Mouse (Mus musculus) brain, embryonic 14.5 days (tissue): Measurements from ENCODE around the gene Olfr292. TPM values are rescaled to one million over a fixed set of nuclear protein-coding genes. Genes with fewer than 3 reads are reported as not detected.
A peak's percentile ranks its signal among the peaks of the same experiment; 100 is the strongest.

ENCODE experiments used
- DNase-seq: peaks from one replicate; pipeline ENCODE4 v3.0.0-alpha.2; 2011; ENCODE audit warnings: low read depth
- CTCF ChIP-seq: fragments of 200-500 bp; IDR thresholded peaks from 2 replicates; pipeline ENCODE4 v1.5.1; 2012; ENCODE audit warnings: inconsistent platforms, mild to moderate bottlenecking, moderate library complexity, borderline replicate concordance; ENCODE audit not compliant: insufficient read depth, insufficient read length; ENCODE audit errors: extremely low read depth
- POLR2A ChIP-seq: fragments of 200-500 bp; IDR thresholded peaks from 2 replicates; pipeline ENCODE4 v1.6.1; 2012; ENCODE audit warnings: mild to moderate bottlenecking, inconsistent platforms, borderline replicate concordance; ENCODE audit not compliant: poor library complexity, insufficient read depth, insufficient read length, severe bottlenecking; ENCODE audit errors: extremely low read depth
- polyA plus RNA-seq: library from polyadenylated mRNA; depleted of rRNA; stranded (reverse); fragments of >200 nt; gene quantifications from 2 replicates; pipeline ENCODE4 v1.2.3, GENCODE M21; 2012; rRNA removed

The Olfr292 gene
- polyA plus RNA-seq: not detected in 2 replicates

DNA sequence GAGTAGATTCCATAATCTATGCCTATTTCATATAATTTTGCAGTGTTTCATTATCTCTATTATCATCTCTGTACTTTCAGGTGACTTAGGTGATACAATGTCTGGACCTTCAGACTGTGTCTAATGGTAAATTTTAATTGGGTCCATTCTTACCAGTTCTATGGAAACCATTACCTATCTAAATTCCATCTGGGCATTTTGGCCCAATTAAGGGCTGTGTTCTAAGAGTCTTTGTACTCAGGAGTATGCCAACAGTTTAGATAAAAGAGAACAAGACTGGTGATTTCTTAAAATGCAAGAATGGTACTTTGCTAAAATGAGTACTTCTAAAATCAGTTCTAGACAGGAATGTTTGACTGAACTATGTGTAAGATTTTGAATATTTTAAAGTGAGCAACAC is at the start of gene Olfr292:
Gene Olfr292 (plus strand): TSS at position 301 of the 400 bp plus-strand sequence.
- TF ChIP-seq POLR2A (no peak), CTCF (no peak)
- DNase-seq: no peak

DNA sequence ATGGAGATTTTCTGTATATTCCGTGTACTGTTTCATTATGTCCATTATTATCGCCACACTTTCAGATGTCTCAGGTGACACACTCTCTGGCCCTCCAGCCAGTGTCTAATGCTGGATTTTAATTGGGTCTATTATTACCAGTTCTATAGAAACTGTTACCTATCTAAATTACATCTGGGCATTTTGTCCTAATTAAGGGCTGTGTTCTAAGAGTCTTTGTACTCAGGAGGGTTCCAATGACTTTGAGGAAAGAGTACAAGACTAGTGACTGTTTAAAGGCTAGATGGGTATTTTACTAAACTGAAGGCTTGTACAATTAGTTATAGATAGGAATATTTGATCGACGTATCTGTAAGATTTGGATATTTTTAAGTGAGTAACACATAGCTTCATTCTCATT is 39.4 kb upstream of the Olfr292 start, which contains the start of gene Olfr293:
Gene Olfr293 (plus strand): TSS at position 301 of the 400 bp plus-strand sequence.
- no peak for DNase-seq
- TF ChIP-seq CTCF: no peak
- no peak for TF ChIP-seq POLR2A

DNA sequence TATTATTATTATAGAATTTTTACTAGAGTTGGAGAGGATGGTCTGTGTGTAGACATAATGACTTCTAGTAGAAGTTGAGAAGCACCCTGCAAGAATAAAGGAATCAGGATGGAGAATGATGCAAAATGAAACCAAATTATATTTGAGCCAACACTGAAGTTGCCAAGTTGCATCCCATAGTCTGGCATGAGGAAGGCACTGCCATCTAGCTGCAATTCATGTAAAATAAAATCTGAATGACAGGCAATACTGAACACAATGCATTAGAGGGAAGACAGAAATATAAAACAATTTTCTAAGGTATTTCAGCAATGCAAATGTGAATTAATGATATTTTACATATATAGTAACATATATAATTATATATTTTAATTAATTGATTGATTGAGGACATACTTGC is 36.9 kb downstream of the Olfr292 start:
- peak; percentile 29; the same call in 1 of the 2 replicates for TF ChIP-seq CTCF
- no peak for TF ChIP-seq POLR2A
- peak; percentile 32 for DNase-seq

Other genes with a start within 250 kb of the Olfr292 start
- not detected in 2 replicates for gene Olfr299, start 228.4 kb upstream of the Olfr292 start, polyA plus RNA-seq
- not detected in 2 replicates for gene Olfr298, start 195.8 kb upstream of the Olfr292 start, polyA plus RNA-seq
- gene Olfr297, start 168.4 kb upstream of the Olfr292 start, polyA plus RNA-seq: not detected in 2 replicates
- not detected in 2 replicates for gene Olfr295, start 104.5 kb upstream of the Olfr292 start, polyA plus RNA-seq
- not detected in 2 replicates for gene Olfr294, start 71.7 kb upstream of the Olfr292 start, polyA plus RNA-seq
- gene Olfr293, start 39.3 kb upstream of the Olfr292 start, polyA plus RNA-seq: not detected in 2 replicates
- 0.29 and 0.34 TPM in 2 replicates for gene Folh1, start 87.6 kb downstream of the Olfr292 start, polyA plus RNA-seq
- not detected in 2 replicates for gene Vmn2r77, start 106.7 kb downstream of the Olfr292 start, polyA plus RNA-seq
- not detected in 2 replicates for gene Vmn2r78, start 226.8 kb downstream of the Olfr292 start, polyA plus RNA-seq